Mouse (Mus musculus) CH12.LX (cell line): Measurements from ENCODE around the gene Abhd6. TPM values are rescaled to one million over a fixed set of nuclear protein-coding genes. Genes with fewer than 3 reads are reported as not detected.

Experiments used
- DNase-seq: peaks from one replicate; pipeline ENCODE4 v3.0.0-alpha.2; 2013; ENCODE audit errors: extremely low read depth
- H3K27ac ChIP-seq: 2 replicates; pipeline ENCODE4 v1.5.1; 2012; ENCODE audit warnings: low read depth, mild to moderate bottlenecking, control low read depth, moderate library complexity; ENCODE audit not compliant: insufficient read depth
- H3K27me3 ChIP-seq: replicated peaks from 2 replicates; pipeline ENCODE3; 2012; ENCODE audit warnings: inconsistent platforms
- H3K36me3 ChIP-seq, 2 experiments: replicated peaks in 1 of 2; 2 replicates each; pipeline versions ENCODE3 to v1.6.1; 2012; ENCODE audit warnings: inconsistent platforms in 1 of 2, low read length in 1 of 2, mild to moderate bottlenecking in 1 of 2, mixed read lengths in 1 of 2, moderate library complexity in 1 of 2; ENCODE audit not compliant: control insufficient read depth in 1 of 2, insufficient read depth in 1 of 2
- H3K4me1 ChIP-seq, 2 experiments: 2 replicates each; pipeline ENCODE4 v1.6.1; 2012; ENCODE audit warnings: inconsistent platforms in 1 of 2, moderate library complexity in 1 of 2; ENCODE audit not compliant: insufficient read depth in 2 of 2, control insufficient read depth in 1 of 2
- H3K4me2 ChIP-seq: 2 replicates; pipeline ENCODE4 v1.6.1; 2012; ENCODE audit warnings: low read depth, mild to moderate bottlenecking, control low read depth; ENCODE audit not compliant: poor library complexity, insufficient read depth, severe bottlenecking
- H3K4me3 ChIP-seq, 3 experiments: fragments of 150-350 bp in 1 of 3; sonication (generic) in 1 of 3; replicated peaks in 1 of 3; 2 replicates each; pipeline versions ENCODE3 to v1.5.1; 2011 to 2012; ENCODE audit warnings: low read depth in 2 of 3, low read length in 2 of 3, mild to moderate bottlenecking in 2 of 3, moderate library complexity in 2 of 3, control low read depth in 1 of 3, improper control_type of control experiment in 1 of 3, inconsistent platforms in 1 of 3, mixed read lengths in 1 of 3; ENCODE audit not compliant: poor library complexity in 1 of 3
- H3K79me2 ChIP-seq: replicated peaks from 2 replicates; pipeline ENCODE4 v1.6.1; 2012; ENCODE audit warnings: mild to moderate bottlenecking, moderate library complexity; ENCODE audit not compliant: control insufficient read depth, poor library complexity, insufficient read depth, severe bottlenecking; ENCODE audit errors: extremely low read depth
- H3K9ac ChIP-seq: 2 replicates; pipeline ENCODE4 v1.6.1; 2012; ENCODE audit warnings: low read depth, mild to moderate bottlenecking, control low read depth, moderate library complexity; ENCODE audit not compliant: insufficient read depth
- H3K9me3 ChIP-seq: replicated peaks from 2 replicates; pipeline ENCODE3; 2012; ENCODE audit warnings: low read length, inconsistent platforms, mixed read lengths
- BHLHE40 ChIP-seq: IDR thresholded peaks from 2 replicates; pipeline ENCODE4 v1.6.1; 2011; ENCODE audit warnings: mild to moderate bottlenecking, low read depth, low read length, improper control_type of control experiment
- CHD2 ChIP-seq: IDR thresholded peaks from 2 replicates; pipeline ENCODE4 v1.6.1; 2011; ENCODE audit warnings: low read length, improper control_type of control experiment
- ELF1 ChIP-seq: IDR thresholded peaks from 2 replicates; pipeline ENCODE4 v1.6.1; 2014; ENCODE audit warnings: low read depth, mild to moderate bottlenecking, inconsistent platforms, low read length, improper control_type of control experiment
- EP300 ChIP-seq: IDR thresholded peaks from 2 replicates; pipeline ENCODE4 v1.6.1; 2011; ENCODE audit warnings: low read length, improper control_type of control experiment
- GABPA ChIP-seq: IDR thresholded peaks from 2 replicates; pipeline ENCODE4 v1.6.1; 2012; ENCODE audit warnings: low read depth, low read length, improper control_type of control experiment, inconsistent platforms; ENCODE audit not compliant: insufficient replicate concordance
- HCFC1 ChIP-seq: IDR thresholded peaks from 2 replicates; pipeline ENCODE4 v1.6.1; 2012; ENCODE audit warnings: low read depth, mild to moderate bottlenecking, inconsistent platforms, low read length, improper control_type of control experiment
- IRF4 ChIP-seq: IDR thresholded peaks from 2 replicates; pipeline ENCODE4 v1.6.1; 2014; ENCODE audit warnings: low read depth, mild to moderate bottlenecking, inconsistent platforms, low read length, improper control_type of control experiment
- JUN ChIP-seq: IDR thresholded peaks from 2 replicates; pipeline ENCODE4 v1.6.1; 2011; ENCODE audit warnings: low read depth, mild to moderate bottlenecking, low read length, improper control_type of control experiment, moderate library complexity; ENCODE audit not compliant: insufficient read depth
- JUND ChIP-seq: conservative IDR thresholded peaks from 2 replicates; pipeline ENCODE4 v1.6.1; 2011; ENCODE audit warnings: low read depth, low read length, improper control_type of control experiment
- KAT2A ChIP-seq: IDR thresholded peaks from 2 replicates; pipeline ENCODE4 v1.6.1; 2012; ENCODE audit warnings: low read length, improper control_type of control experiment, inconsistent platforms; ENCODE audit not compliant: insufficient replicate concordance
- MAZ ChIP-seq: IDR thresholded peaks from 2 replicates; pipeline ENCODE4 v1.6.1; 2012; ENCODE audit warnings: low read depth, mild to moderate bottlenecking, inconsistent platforms, low read length, improper control_type of control experiment, moderate library complexity
- MEF2A ChIP-seq: IDR thresholded peaks from 2 replicates; pipeline ENCODE4 v1.6.1; 2014; ENCODE audit warnings: low read depth, mild to moderate bottlenecking, inconsistent platforms, low read length, improper control_type of control experiment, borderline replicate concordance
- MYC ChIP-seq: IDR thresholded peaks from 2 replicates; pipeline ENCODE4 v1.6.1; 2011; ENCODE audit warnings: low read depth, mild to moderate bottlenecking, improper control_type of control experiment, low read length
- POLR2A ChIP-seq: IDR thresholded peaks from 2 replicates; pipeline ENCODE4 v1.6.1; 2011; ENCODE audit warnings: low read depth, mild to moderate bottlenecking, improper control_type of control experiment, low read length
- POLR2AphosphoS2 ChIP-seq: IDR thresholded peaks from 2 replicates; pipeline ENCODE4 v1.6.1; 2011; ENCODE audit warnings: low read depth, low read length, improper control_type of control experiment
- RCOR1 ChIP-seq: conservative IDR thresholded peaks from 2 replicates; pipeline ENCODE4 v1.6.1; 2012; ENCODE audit warnings: low read depth, mild to moderate bottlenecking, inconsistent platforms, low read length, improper control_type of control experiment
- SIN3A ChIP-seq: IDR thresholded peaks from 2 replicates; pipeline ENCODE4 v1.6.1; 2012; ENCODE audit warnings: low read length, improper control_type of control experiment, inconsistent platforms
- SMC3 ChIP-seq: IDR thresholded peaks from 2 replicates; pipeline ENCODE4 v1.6.1; 2011; ENCODE audit warnings: low read depth, low read length, improper control_type of control experiment
- TBP ChIP-seq: conservative IDR thresholded peaks from 2 replicates; pipeline ENCODE4 v1.6.1; 2011; ENCODE audit warnings: low read depth, low read length, improper control_type of control experiment
- TCF12 ChIP-seq: IDR thresholded peaks from 2 replicates; pipeline ENCODE4 v1.6.1; 2014; ENCODE audit warnings: low read depth, mild to moderate bottlenecking, inconsistent platforms, low read length, improper control_type of control experiment
- USF1 ChIP-seq: IDR thresholded peaks from 2 replicates; pipeline ENCODE4 v1.6.1; 2014; ENCODE audit warnings: low read depth, mild to moderate bottlenecking, inconsistent platforms, low read length, improper control_type of control experiment
- USF2 ChIP-seq: conservative IDR thresholded peaks from 2 replicates; pipeline ENCODE4 v1.6.1; 2011; ENCODE audit warnings: low read depth, low read length, improper control_type of control experiment
- ZKSCAN1 ChIP-seq: IDR thresholded peaks from 2 replicates; pipeline ENCODE4 v1.6.1; 2012; ENCODE audit warnings: low read depth, inconsistent platforms, low read length, improper control_type of control experiment, borderline replicate concordance
- ZMIZ1 ChIP-seq: IDR thresholded peaks from 2 replicates; pipeline ENCODE4 v1.6.1; 2012; ENCODE audit warnings: low read depth, mild to moderate bottlenecking, inconsistent platforms, low read length, improper control_type of control experiment
- dilution Hi-C: fragments of 300-500 bp; cut with MboI; formaldehyde crosslinking; loops from 2 replicates; pipeline ENCODE4 v1.14.3; 2020; ENCODE audit warnings: low sequenced_read_pairs; ENCODE audit not compliant: extremely low pct_unique_long_range_greater_than_20kb, extremely low pct_ligation_motif_present
- in situ Hi-C: fragments of 300-500 bp; cut with MboI; formaldehyde crosslinking; loops from 3 replicates; pipeline ENCODE4 v1.14.3; 2019; ENCODE audit warnings: low sequenced_read_pairs, low pct_ligation_motif_present, low pct_unique_long_range_greater_than_20kb, mixed read lengths
- polyA plus RNA-seq: library from polyadenylated mRNA; unstranded; fragments of >175 nt; gene quantifications from 2 replicates; pipeline ENCODE4 v1.2.1, GENCODE M21; 2012; ENCODE audit warnings: low read depth; ENCODE audit not compliant: insufficient read length
- total RNA-seq, 2 experiments: library from RNA; depleted of rRNA; stranded (reverse); fragments of 300-350 nt in 1 of 2; fragments of >200 nt in 1 of 2; gene quantifications; 2 replicates each; pipeline ENCODE4 v1.2.3; 2012 to 2014

The Abhd6 gene
- total and polyA plus RNA-seq, 3 experiments, result 31.9 to 55.9 (median 36.0) TPM

DNA sequence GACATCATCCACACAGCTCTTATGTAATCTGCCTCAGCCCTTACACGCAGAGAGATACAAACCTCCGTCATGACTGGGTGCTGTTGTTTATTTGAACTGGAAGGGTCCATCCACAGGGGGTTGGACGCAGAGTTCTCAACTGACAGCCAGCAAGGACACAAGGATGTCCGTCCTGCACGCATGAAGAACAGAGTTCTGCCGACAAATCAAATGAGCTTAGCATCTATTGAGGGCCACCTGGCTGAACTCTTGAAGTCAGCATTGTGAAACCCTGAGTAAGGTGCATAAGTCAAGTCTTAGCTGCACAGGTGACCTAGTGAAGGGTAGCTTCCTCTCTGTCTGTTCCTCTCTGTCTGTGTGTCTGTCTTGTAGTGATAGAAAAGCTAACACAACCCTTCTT, 33.2 kb downstream of the Abhd6 start:
- Histone ChIP-seq H3K27ac (no peak overlapping the region), H3K9ac (no peak overlapping the region), H3K4me2 (no peak overlapping the region)
- TF ChIP-seq GABPA (no peak), SIN3A (no peak), USF1 (no peak), USF2 (no peak), EP300 (no peak), HCFC1 (no peak), JUN (no peak), ZKSCAN1 (no peak), RCOR1 (no peak), POLR2A (no peak)
- TF ChIP-seq, all 38 proteins: peak for 0
- peaks cover 16 to 31% of the 10 kb centered on the region in 2 experiments for H3K4me1 ChIP-seq
- dilution Hi-C loops (no loop called here), in situ Hi-C loops (no loop called here)
- no peak overlapping the region for H3K4me3 ChIP-seq
- DNase-seq, result no peak
- H3K36me3 ChIP-seq, result peaks cover 3 to 49% of the 10 kb centered on the region in 2 experiments
- H3K27me3 ChIP-seq, result no peaks in the 10 kb centered on the region
- no peaks in the 10 kb centered on the region for H3K79me2 ChIP-seq
- no peaks in the 10 kb centered on the region for H3K9me3 ChIP-seq

DNA sequence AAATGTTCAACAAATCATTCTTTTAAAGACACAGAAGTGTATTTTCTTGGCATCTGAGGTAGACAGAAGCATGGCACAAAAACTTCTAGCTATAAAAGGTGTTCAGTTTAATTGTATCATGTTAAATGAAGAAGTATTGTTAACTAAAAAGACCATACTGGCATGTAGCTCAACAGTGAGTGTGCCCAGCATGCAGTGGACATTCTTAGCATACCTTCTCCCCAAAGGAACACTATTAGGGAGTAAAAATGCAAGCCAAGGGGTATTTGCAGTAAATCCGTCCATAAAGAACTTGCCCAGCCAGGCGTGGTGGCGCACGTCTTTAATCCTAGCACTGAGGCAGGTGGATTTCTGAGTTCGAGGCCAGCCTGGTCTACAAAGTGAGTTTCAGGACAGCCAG, 33.7 kb downstream of the Abhd6 start:
- Histone ChIP-seq H3K36me3 (peaks cover 3 to 46% of the 10 kb centered on the region in 2 experiments), H3K9me3 (no peaks in the 10 kb centered on the region), H3K4me3 (no peak overlapping the region), H3K27me3 (no peaks in the 10 kb centered on the region), H3K79me2 (no peaks in the 10 kb centered on the region), H3K4me2 (no peak overlapping the region), H3K4me1 (peaks cover 16 to 31% of the 10 kb centered on the region in 2 experiments), H3K27ac (no peak overlapping the region), H3K9ac (no peak overlapping the region)
- dilution Hi-C loops (no loop called here), in situ Hi-C loops (no loop called here)
- no peak for DNase-seq
- no peak for TF ChIP-seq ELF1
- no peak for TF ChIP-seq SIN3A
- TF ChIP-seq SMC3, result no peak
- TF ChIP-seq TBP, result no peak
- no peak for TF ChIP-seq GABPA
- no peak for TF ChIP-seq JUND
- no peak for TF ChIP-seq POLR2AphosphoS2

DNA sequence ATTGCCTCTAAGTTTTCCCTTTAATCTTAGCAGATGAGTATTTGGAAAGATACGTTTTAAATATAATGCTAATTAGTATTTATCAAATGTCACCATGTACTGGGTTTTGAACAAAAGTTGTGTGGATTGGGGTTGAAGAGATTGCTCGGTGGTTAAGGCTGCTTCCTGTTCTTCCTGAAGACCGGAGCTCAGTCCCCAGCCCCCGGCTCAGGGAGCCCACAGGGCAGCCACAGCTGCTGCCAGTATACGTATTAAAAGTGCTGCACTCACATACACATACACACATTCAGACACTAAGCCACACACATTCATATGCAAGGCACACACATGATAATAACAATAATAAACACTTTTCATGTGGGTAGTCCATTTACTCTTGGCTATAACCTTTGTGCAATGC, 35.4 kb downstream of the Abhd6 start:
- in situ Hi-C loops (no loop called here), dilution Hi-C loops (no loop called here)
- no peaks in the 10 kb centered on the region for H3K9me3 ChIP-seq
- no peak overlapping the region for H3K4me3 ChIP-seq
- no peak for DNase-seq
- H3K36me3 ChIP-seq, result peaks cover 8 to 49% of the 10 kb centered on the region in 2 experiments
- no peak overlapping the region for H3K27ac ChIP-seq
- no peaks in the 10 kb centered on the region; the same call in 1 of the 2 replicates for H3K79me2 ChIP-seq
- H3K4me2 ChIP-seq, result no peak overlapping the region
- peaks cover 16 to 32% of the 10 kb centered on the region in 2 experiments for H3K4me1 ChIP-seq
- H3K9ac ChIP-seq, result no peak overlapping the region
- no peaks in the 10 kb centered on the region for H3K27me3 ChIP-seq
- TF ChIP-seq MYC (no peak), POLR2AphosphoS2 (no peak), KAT2A (no peak), BHLHE40 (no peak), IRF4 (no peak), GABPA (no peak), TCF12 (no peak), ZMIZ1 (no peak), MAZ (no peak), POLR2A (no peak), SIN3A (no peak), MEF2A (no peak), CHD2 (no peak), RCOR1 (no peak)
